Mouse (Mus musculus) ovary, postnatal 10 days (tissue): ENCODE measurements around the gene Ntng2.

Experiments
- DNase-seq: peaks from one replicate; pipeline ENCODE4 v3.0.0; 2022; ENCODE audit warnings: low spot score

Ntng2 gene

DNA sequence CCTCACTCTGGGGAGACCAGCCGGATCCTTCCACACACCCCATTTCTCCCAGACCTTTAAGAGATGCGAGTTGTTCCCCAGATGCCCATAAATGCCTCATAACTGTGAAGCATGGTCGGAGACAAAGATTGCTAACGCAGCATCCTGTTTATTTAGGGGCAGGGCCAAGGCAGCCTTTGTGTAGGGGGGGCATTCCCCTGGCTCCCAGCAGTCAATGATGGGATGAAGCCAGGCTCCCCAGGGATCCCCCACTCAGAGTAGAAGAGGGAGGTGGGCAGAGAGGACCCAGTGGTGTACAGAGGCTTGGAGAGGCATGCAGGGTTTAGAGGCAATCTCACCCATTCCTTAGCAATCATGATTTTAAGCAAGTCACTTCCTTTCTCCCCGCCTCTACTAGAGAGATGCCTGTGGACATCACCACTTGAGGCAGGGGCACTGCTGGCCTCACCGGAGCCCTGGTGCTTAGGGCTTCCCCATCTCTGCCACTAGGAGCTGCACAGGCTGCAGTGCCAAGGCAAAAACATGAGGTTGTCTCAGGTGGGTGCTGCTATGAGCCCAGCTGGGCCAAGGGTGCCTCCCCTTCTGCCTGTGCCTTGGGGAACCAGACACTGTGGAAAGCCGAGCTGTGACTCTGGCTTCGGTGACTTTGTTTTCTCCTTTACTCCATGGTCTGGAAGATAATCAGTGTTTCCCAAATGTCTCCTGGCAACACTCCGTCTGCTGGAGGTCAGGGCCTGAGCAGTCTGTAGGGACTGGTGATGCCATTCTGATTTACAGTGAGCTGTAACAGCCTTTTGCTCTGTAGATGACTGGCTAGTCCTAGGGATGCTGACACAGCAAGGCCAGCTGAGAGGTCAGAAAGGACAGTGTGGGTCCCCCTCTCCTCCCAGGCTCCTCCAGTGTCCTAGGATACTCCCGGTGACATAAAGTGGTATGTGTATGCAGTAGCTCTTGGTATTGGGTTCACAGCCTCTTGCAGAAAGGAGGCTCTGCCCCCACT, 61.3 kb downstream of the Ntng2 start:
- no peak for DNase-seq

DNA sequence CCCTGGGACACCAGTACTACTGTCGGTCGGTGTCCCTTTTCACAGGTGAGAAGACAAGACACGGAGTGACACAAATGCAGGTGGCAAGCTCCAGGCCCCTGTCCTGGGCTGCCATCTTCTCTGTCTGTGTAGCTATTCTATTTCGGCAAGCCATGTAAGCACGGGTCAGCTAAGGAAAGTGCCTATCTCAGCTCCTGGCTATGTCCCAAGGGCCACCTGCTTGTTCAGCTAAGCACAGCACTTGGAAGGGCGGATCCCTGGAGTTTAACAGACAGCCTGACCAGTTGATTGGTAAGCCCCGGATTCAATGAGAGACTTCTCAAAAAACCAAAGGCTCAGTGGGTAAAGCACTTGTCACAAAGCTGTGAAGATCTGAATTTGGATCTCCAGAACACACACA, 62.4 kb downstream of the Ntng2 start:
- DNase-seq, result no peak

GRCm38 (mm10) chr2:29186209-29186608, 66.6 kb downstream of the Ntng2 start:
- DNase-seq, result no peak

DNA sequence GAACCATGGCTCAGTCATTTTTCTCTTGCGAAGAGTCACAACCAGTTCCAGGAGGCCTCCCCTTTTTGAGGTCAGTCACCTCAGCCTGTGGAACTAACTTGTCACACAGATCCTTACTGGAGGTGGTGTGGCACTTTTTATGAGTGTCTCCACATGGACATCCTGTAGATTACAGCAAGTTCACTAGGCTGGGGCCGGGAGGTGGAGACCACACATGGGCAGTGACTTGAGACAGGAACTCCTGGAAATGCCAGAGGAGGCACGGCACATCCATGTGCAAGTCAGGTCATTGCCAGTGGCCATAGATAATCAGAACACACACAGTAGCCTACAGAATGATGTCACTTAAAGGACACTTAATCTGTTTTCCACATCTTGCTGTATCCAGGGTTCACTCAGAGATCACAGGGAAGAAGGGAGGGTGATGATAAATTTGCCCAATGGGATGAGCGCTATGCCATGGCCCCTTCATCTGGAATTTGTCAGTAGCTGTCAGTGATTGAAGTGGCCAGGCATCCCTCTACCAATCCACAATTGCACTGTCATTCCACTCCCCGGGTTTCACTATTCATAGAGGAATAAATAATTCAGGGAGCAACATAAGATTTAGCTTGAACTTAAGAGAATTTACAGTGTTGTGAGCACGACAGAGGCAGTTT, 69.4 kb downstream of the Ntng2 start:
- DNase-seq, result no peak

DNA sequence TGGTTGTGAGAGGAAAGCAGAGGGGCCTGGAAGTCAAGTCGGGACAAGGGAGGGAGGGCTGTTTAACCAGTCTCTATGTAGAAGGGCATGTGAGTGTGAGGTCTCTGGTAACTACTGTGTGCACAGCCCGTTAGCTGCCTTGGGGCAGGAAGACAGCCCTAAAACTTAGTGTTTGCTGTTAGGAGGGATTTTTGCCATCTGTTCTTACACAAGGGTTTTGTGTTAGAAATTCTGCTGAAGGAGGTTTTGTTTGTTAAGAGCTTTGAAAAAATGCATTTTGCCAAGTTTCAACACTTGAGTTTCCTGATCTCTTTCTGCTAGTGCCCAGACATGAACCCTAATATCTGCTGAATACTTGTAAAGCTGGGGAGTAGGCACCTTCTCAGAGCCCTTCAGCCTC, 71.7 kb downstream of the Ntng2 start:
- DNase-seq, result no peak

DNA sequence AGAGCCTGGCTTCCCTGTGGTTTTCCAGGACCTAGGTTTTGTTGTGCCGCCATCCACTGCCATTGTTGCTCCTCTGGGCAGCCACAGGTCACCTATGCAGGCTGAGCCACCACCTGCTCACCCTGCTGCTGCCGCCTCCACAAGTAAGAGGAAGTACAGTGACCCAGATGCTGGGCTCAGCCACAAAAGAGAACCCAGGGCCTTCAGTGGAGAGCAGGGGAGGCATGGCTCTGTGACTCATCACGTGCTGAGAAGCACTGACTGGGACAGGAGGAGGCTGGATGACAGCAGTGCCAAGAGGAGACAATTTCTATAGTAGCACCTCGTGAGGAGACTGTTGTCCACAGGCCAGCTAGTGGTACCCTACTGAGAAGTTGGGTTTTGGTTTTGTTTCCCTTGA, 73.0 kb downstream of the Ntng2 start:
- DNase-seq, result no peak

DNA sequence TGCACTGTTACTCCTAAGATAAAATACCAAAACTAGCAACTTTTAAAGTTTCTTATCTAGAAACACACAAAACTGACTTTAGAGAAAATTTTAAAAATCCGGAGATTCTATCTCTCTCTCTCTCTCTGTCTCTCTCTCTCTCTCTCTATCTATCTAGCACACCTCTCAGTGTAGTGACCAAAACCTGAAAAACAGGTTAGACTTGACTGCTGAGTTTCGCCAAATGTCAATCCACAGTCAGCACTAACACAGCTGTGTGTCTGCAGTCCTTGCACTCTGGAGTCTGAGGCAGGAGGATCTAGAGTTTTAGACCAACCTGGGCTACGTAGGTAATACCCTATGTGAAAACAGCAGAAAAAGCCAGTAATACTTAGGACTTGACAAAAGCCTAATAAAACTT, 77.9 kb downstream of the Ntng2 start:
- DNase-seq, result no peak

DNA sequence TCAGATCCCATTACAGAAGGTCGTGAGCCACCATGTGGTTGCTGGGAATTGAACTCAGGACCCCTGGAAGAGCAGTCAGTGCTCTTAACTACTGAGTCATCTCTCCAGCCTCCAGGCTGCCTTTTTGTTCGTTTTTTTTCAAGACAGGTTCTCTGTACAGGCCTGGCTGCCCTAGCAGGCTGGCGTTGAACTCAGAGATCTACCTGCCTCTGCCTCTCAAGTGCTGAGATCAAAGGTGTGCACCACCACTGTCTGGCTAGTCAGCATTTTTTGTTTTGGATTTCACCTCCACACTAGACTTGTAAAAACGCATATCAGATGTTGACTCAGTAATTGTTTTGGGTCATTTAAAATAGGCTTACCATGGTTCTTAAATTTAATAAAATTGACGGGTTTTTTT, 84.7 kb downstream of the Ntng2 start:
- DNase-seq, result no peak

DNA sequence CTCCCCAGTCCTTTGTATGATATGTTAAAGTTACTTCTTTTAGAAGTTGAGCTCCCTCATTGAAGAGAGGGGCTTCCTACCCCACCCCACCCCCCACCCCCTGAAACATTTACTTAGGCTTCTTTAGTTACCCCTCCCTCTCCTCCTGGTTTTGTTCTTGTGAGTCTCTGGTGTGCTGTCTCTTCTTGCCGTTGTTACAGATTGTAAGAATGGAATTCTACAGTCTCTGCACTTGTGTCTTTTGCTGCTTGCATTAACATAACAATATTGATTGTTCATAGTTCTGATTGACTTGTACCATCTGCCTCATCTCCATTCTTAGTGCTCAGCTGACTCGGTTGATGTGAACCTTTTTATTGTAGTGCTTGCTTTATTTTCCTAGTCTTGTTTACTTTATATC, 100.9 kb downstream of the Ntng2 start:
- DNase-seq, result no peak
